Mouse (Mus musculus) MEL (cell line): Measurements from ENCODE around the gene Tbl1x. TPM values are rescaled to one million over a fixed set of nuclear protein-coding genes. Genes with fewer than 3 reads are reported as not detected.
A peak's percentile ranks its signal among the peaks of the same experiment; 100 is the strongest.

ENCODE experiments used
- DNase-seq: peaks from one replicate; pipeline ENCODE4 v3.0.0; 2011; ENCODE audit warnings: low read depth, low spot score
- H3K27ac ChIP-seq: 2 replicates; pipeline ENCODE4 v1.5.1; 2012; ENCODE audit warnings: low read depth, mild to moderate bottlenecking, control low read depth, low read length, moderate library complexity; ENCODE audit not compliant: control insufficient read depth
- H3K27me3 ChIP-seq, 2 experiments: fragments of 150-350 bp in 1 of 2; sonication (generic) in 1 of 2; 2 replicates each; pipeline ENCODE4 v1.6.1; 2012; ENCODE audit warnings: low read length in 2 of 2, mild to moderate bottlenecking in 2 of 2, improper control_type of control experiment in 1 of 2, moderate library complexity in 1 of 2; ENCODE audit not compliant: insufficient read depth in 2 of 2, control insufficient read depth in 1 of 2
- H3K36me3 ChIP-seq, 2 experiments: 2 replicates each; pipeline ENCODE4 v1.6.1; 2012 to 2014; ENCODE audit warnings: low read length in 2 of 2, improper control_type of control experiment in 1 of 2, inconsistent platforms in 1 of 2, mild to moderate bottlenecking in 1 of 2; ENCODE audit not compliant: insufficient read depth in 2 of 2, control insufficient read depth in 1 of 2
- H3K4me1 ChIP-seq, 2 experiments: fragments of 150-350 bp in 1 of 2; sonication (generic) in 1 of 2; 2 replicates each; pipeline ENCODE4 v1.6.1; 2012; ENCODE audit warnings: low read length in 2 of 2, improper control_type of control experiment in 1 of 2, mild to moderate bottlenecking in 1 of 2; ENCODE audit not compliant: insufficient read depth in 2 of 2, control insufficient read depth in 1 of 2
- H3K4me3 ChIP-seq, 2 experiments: fragments of 150-350 bp in 1 of 2; sonication (generic) in 1 of 2; 2 replicates each; pipeline ENCODE4 v1.5.1; 2012; ENCODE audit warnings: low read depth in 2 of 2, low read length in 2 of 2, mild to moderate bottlenecking in 2 of 2, moderate library complexity in 2 of 2, control low read depth in 1 of 2, improper control_type of control experiment in 1 of 2; ENCODE audit not compliant: control insufficient read depth in 1 of 2, insufficient read depth in 1 of 2
- H3K79me2 ChIP-seq: 2 replicates; pipeline ENCODE4 v1.6.1; 2012; ENCODE audit warnings: mild to moderate bottlenecking, low read length, moderate library complexity; ENCODE audit not compliant: control insufficient read depth, poor library complexity, insufficient read depth
- H3K9ac ChIP-seq: 2 replicates; pipeline ENCODE4 v1.6.1; 2012; ENCODE audit warnings: low read depth, mild to moderate bottlenecking, control low read depth, low read length, moderate library complexity; ENCODE audit not compliant: control insufficient read depth, poor library complexity, severe bottlenecking
- H3K9me3 ChIP-seq: fragments of 150-350 bp; sonication (generic); replicated peaks from 2 replicates; pipeline ENCODE4 v1.6.1; 2012; ENCODE audit warnings: mild to moderate bottlenecking, low read length, improper control_type of control experiment, moderate library complexity; ENCODE audit not compliant: insufficient read depth
- BHLHE40 ChIP-seq: IDR thresholded peaks from 2 replicates; pipeline ENCODE4 v1.6.1; 2012; ENCODE audit warnings: low read depth, mild to moderate bottlenecking, inconsistent platforms, low read length, improper control_type of control experiment, borderline replicate concordance
- CHD1 ChIP-seq: IDR thresholded peaks from 2 replicates; pipeline ENCODE4 v1.6.1; 2012; ENCODE audit warnings: low read depth, mild to moderate bottlenecking, inconsistent platforms, low read length, improper control_type of control experiment
- CHD2 ChIP-seq: IDR thresholded peaks from 2 replicates; pipeline ENCODE4 v1.6.1; 2011; ENCODE audit warnings: low read length, improper control_type of control experiment
- CTCF ChIP-seq, 3 experiments: IDR thresholded peaks in 2 of 3; conservative IDR thresholded peaks in 1 of 3; 2 replicates each; pipeline ENCODE4 v1.5.1; 2011 to 2012; ENCODE audit warnings: low read length in 3 of 3, low read depth in 2 of 3, mild to moderate bottlenecking in 2 of 3, improper control_type of control experiment in 1 of 3, inconsistent platforms in 1 of 3, mixed read lengths in 1 of 3, moderate library complexity in 1 of 3; ENCODE audit not compliant: control insufficient read depth in 1 of 3, insufficient read depth in 1 of 3, poor library complexity in 1 of 3, severe bottlenecking in 1 of 3
- E2F4 ChIP-seq: IDR thresholded peaks from 2 replicates; pipeline ENCODE4 v1.6.1; 2011; ENCODE audit warnings: low read depth, low read length, improper control_type of control experiment, borderline replicate concordance
- EP300 ChIP-seq, 2 experiments: IDR thresholded peaks; 2 replicates each; pipeline ENCODE4 v1.6.1; 2011; ENCODE audit warnings: improper control_type of control experiment in 2 of 2, low read length in 2 of 2, low read depth in 1 of 2, mild to moderate bottlenecking in 1 of 2
- ETS1 ChIP-seq: IDR thresholded peaks from 2 replicates; pipeline ENCODE4 v1.6.1; 2012; ENCODE audit warnings: low read depth, mild to moderate bottlenecking, inconsistent platforms, low read length, improper control_type of control experiment, moderate library complexity
- HCFC1 ChIP-seq: IDR thresholded peaks from 2 replicates; pipeline ENCODE4 v1.6.1; 2012; ENCODE audit warnings: low read depth, mild to moderate bottlenecking, inconsistent platforms, low read length, improper control_type of control experiment, moderate library complexity
- JUND ChIP-seq: IDR thresholded peaks from 2 replicates; pipeline ENCODE4 v1.6.1; 2011; ENCODE audit warnings: low read depth, mild to moderate bottlenecking, improper control_type of control experiment, low read length
- KAT2A ChIP-seq: conservative IDR thresholded peaks from 2 replicates; pipeline ENCODE4 v1.6.1; 2012; ENCODE audit warnings: low read depth, low read length, improper control_type of control experiment, inconsistent platforms
- MEF2A ChIP-seq: IDR thresholded peaks from 2 replicates; pipeline ENCODE4 v1.6.1; 2014; ENCODE audit warnings: low read depth, mild to moderate bottlenecking, inconsistent platforms, low read length, improper control_type of control experiment; ENCODE audit not compliant: poor library complexity, insufficient replicate concordance, severe bottlenecking; ENCODE audit errors: extremely low read depth
- MXI1 ChIP-seq: IDR thresholded peaks from 2 replicates; pipeline ENCODE4 v1.6.1; 2011; ENCODE audit warnings: mild to moderate bottlenecking, low read depth, low read length, improper control_type of control experiment
- MYC ChIP-seq: IDR thresholded peaks from 2 replicates; pipeline ENCODE4 v1.6.1; 2011; ENCODE audit warnings: low read depth, mild to moderate bottlenecking, low read length, improper control_type of control experiment, moderate library complexity
- NELFE ChIP-seq: IDR thresholded peaks from 2 replicates; pipeline ENCODE4 v1.6.1; 2011; ENCODE audit warnings: low read depth, low read length, improper control_type of control experiment
- POLR2A ChIP-seq, 2 experiments: IDR thresholded peaks; 2 replicates each; pipeline ENCODE4 v1.6.1; 2011 to 2012; ENCODE audit warnings: low read length in 2 of 2, mild to moderate bottlenecking in 2 of 2, control low read depth in 1 of 2, improper control_type of control experiment in 1 of 2, low read depth in 1 of 2, moderate library complexity in 1 of 2; ENCODE audit not compliant: control insufficient read depth in 1 of 2, insufficient read depth in 1 of 2, poor library complexity in 1 of 2
- RAD21 ChIP-seq: IDR thresholded peaks from 2 replicates; pipeline ENCODE4 v1.6.1; 2011; ENCODE audit warnings: mild to moderate bottlenecking, low read depth, low read length, improper control_type of control experiment
- SMC3 ChIP-seq: IDR thresholded peaks from 2 replicates; pipeline ENCODE4 v1.6.1; 2011; ENCODE audit warnings: low read depth, low read length, improper control_type of control experiment
- TAL1 ChIP-seq: IDR thresholded peaks from 2 replicates; pipeline ENCODE4 v1.6.1; 2012; ENCODE audit warnings: mild to moderate bottlenecking, inconsistent platforms, low read length, moderate library complexity, mixed read lengths
- TCF12 ChIP-seq: IDR thresholded peaks from 2 replicates; pipeline ENCODE4 v1.6.1; 2014; ENCODE audit warnings: low read depth, mild to moderate bottlenecking, inconsistent platforms, low read length, improper control_type of control experiment, moderate library complexity
- UBTF ChIP-seq: IDR thresholded peaks from 2 replicates; pipeline ENCODE4 v1.6.1; 2012; ENCODE audit warnings: low read depth, mild to moderate bottlenecking, inconsistent platforms, low read length, improper control_type of control experiment, moderate library complexity, borderline replicate concordance; ENCODE audit not compliant: insufficient read depth
- USF1 ChIP-seq: IDR thresholded peaks from 2 replicates; pipeline ENCODE4 v1.6.1; 2014; ENCODE audit warnings: low read depth, mild to moderate bottlenecking, inconsistent platforms, low read length, improper control_type of control experiment, moderate library complexity
- USF2 ChIP-seq, 2 experiments: IDR thresholded peaks; 2 replicates each; pipeline ENCODE4 v1.6.1; 2011 to 2012; ENCODE audit warnings: improper control_type of control experiment in 2 of 2, low read length in 2 of 2, borderline replicate concordance in 1 of 2, inconsistent platforms in 1 of 2, low read depth in 1 of 2, mild to moderate bottlenecking in 1 of 2; ENCODE audit not compliant: insufficient read depth in 1 of 2
- ZC3H11A ChIP-seq: IDR thresholded peaks from 2 replicates; pipeline ENCODE4 v1.6.1; 2012; ENCODE audit warnings: low read depth, mild to moderate bottlenecking, inconsistent platforms, low read length, improper control_type of control experiment
- polyA plus RNA-seq, 2 experiments: library from polyadenylated mRNA; stranded (reverse) in 1 of 2; unstranded in 1 of 2; fragments of >175 nt in 1 of 2; fragments of >200 nt in 1 of 2; gene quantifications; 2 replicates each; pipeline versions ENCODE4 v1.2.1 to v1.2.4; 2012; ENCODE audit warnings: low replicate concordance in 2 of 2, low read depth in 1 of 2; ENCODE audit not compliant: insufficient read length in 2 of 2, insufficient read depth in 1 of 2, missing spikeins in 1 of 2
- total RNA-seq: library from RNA; depleted of rRNA; stranded (reverse); fragments of 300-350 nt; gene quantifications from 2 replicates; pipeline ENCODE4 v1.2.3, GENCODE M21; 2012

Gene Tbl1x
- total and polyA plus RNA-seq, 3 experiments: 17.1 to 42.5 (median 27.6) TPM

DNA sequence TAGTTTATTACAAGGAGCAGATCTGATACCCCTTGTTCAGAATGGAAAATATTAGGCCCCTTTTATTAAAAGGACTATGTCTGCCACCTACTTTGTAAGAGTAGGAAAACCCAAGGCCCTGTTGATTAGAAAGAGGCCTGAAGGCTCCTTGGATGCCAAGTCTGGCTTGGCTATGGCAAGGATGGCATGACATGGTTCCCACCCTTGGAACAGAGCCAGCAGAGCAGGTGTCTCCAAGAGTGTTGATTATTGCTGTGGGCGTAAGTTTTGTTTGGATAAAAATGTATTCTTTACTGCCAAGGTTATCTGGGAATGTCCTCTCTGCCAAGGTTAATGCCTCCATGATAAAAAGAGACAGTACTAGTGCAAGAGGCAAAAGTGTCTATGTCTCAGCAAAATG lies 156.1 kb downstream of the Tbl1x start:
- TF ChIP-seq MXI1 (no peak), CHD1 (no peak)
- Histone ChIP-seq H3K79me2 (no peaks in the 10 kb centered on the region), H3K27me3 (no peaks in the 10 kb centered on the region), H3K9ac (no peak overlapping the region), H3K9me3 (no peaks in the 10 kb centered on the region), H3K27ac (no peak overlapping the region), H3K36me3 (no peaks in the 10 kb centered on the region), H3K4me1 (no peaks in the 10 kb centered on the region), H3K4me3 (no peak overlapping the region)
- no peak for DNase-seq

DNA sequence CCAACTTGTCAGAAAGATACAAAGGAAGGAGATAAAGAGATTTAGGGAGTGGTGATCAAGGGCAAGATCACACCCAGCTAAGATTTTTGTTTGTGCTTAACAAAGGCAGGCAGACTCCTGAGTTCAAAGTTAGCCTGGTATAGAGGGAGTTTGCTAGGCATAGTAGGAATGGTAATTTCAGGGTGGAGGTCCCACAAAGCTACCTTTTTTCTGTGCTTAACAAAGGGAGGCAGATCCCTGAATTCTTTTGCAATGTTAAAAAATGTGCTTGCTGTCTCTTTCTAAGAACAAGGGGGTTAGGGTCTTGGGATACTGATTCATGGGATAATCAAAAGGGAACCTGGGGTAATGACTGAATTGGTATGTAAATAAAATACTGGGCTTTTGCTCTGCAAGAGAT lies 156.6 kb downstream of the Tbl1x start:
- Histone ChIP-seq H3K27me3 (no peaks in the 10 kb centered on the region), H3K9me3 (no peaks in the 10 kb centered on the region), H3K4me3 (no peak overlapping the region), H3K27ac (no peak overlapping the region), H3K36me3 (no peaks in the 10 kb centered on the region), H3K9ac (no peak overlapping the region), H3K4me1 (no peaks in the 10 kb centered on the region), H3K79me2 (no peaks in the 10 kb centered on the region)
- no peak for TF ChIP-seq SMC3
- no peak for TF ChIP-seq CHD2
- TF ChIP-seq ZC3H11A: no peak
- TF ChIP-seq KAT2A: no peak
- no peak for TF ChIP-seq TAL1
- no peak for TF ChIP-seq EP300 (IDR thresholded peaks at IDR 0.05; ENCODE audit: low read depth in 1 of 2, low read length in 2 of 2)
- no peak for TF ChIP-seq NELFE
- no peak for TF ChIP-seq TCF12
- no peak for TF ChIP-seq USF1
- no peak for TF ChIP-seq BHLHE40
- TF ChIP-seq MEF2A: no peak
- TF ChIP-seq CHD1: no peak
- no peak for TF ChIP-seq POLR2A (IDR thresholded peaks at IDR 0.05; ENCODE audit: control insufficient read depth in 1 of 2, insufficient read depth in 1 of 2, low read depth in 1 of 2, low read length in 2 of 2, poor library complexity in 1 of 2)
- no peak for DNase-seq

DNA sequence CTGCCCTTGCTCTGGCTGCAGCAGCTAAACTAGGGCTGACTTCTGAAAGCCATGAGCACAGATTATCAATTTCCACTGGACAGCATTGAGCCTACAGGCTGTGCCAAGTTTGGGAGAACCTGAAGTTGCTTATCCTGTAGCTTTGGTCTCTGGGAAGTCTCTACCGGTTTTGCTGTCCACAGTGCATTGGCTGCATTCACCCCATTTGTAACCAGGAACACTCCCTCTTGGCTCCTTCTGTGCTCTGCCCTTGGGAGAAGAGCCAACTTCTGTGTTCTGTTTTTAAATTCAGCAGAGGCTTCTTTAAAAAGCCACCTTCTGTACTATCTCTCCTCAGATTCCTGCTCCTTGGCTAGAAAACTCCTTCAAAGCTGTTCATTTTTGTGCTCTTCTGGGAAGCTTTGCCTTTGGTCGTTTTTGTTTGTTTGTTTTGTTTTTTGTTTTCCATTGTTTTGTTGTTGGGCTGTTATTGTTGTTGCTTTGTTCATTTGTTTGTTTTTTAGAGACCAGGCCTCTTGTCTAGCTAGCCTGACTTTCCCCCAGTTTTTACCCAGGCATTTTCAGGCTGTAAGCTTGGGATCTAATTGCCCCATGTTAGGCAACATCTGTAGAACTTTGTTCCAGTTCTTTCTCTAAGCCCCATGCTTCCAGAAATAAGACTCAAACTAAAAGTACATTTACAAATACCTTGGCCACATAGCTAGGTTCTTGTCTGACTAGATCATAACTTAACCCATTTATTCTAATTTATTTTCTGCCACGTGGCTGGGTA lies 159.2 kb downstream of the Tbl1x start:
- TF ChIP-seq CTCF (IDR thresholded peaks at IDR 0.05 in 2 of 3, conservative IDR thresholded peaks at IDR 0.05 in 1 of 3; ENCODE audit: control insufficient read depth in 1 of 3, insufficient read depth in 1 of 3, low read depth in 2 of 3, low read length in 3 of 3, poor library complexity in 1 of 3, severe bottlenecking in 1 of 3): no peak
- TF ChIP-seq NELFE: no peak
- TF ChIP-seq E2F4: no peak
- no peak for TF ChIP-seq POLR2A (IDR thresholded peaks at IDR 0.05; ENCODE audit: control insufficient read depth in 1 of 2, insufficient read depth in 1 of 2, low read depth in 1 of 2, low read length in 2 of 2, poor library complexity in 1 of 2)
- no peak for TF ChIP-seq RAD21
- TF ChIP-seq ETS1: no peak
- TF ChIP-seq TCF12: no peak
- no peak for TF ChIP-seq MEF2A
- TF ChIP-seq JUND: no peak
- TF ChIP-seq USF2 (IDR thresholded peaks at IDR 0.05; ENCODE audit: borderline replicate concordance in 1 of 2, insufficient read depth in 1 of 2, low read depth in 1 of 2, low read length in 2 of 2): no peak
- no peak for TF ChIP-seq MXI1
- no peak for TF ChIP-seq UBTF
- no peak for TF ChIP-seq KAT2A
- TF ChIP-seq MYC: no peak
- no peak for TF ChIP-seq HCFC1
- no peak for TF ChIP-seq TAL1
- peak; percentile 34 for DNase-seq
- H3K9me3 ChIP-seq: no peaks in the 10 kb centered on the region

More for the DNA sequence above, 159.2 kb downstream of the Tbl1x start:
- H3K27ac ChIP-seq: no peak overlapping the region
- no peak overlapping the region for H3K4me3 ChIP-seq
- H3K9ac ChIP-seq: no peak overlapping the region
- no peaks in the 10 kb centered on the region for H3K4me1 ChIP-seq
- no peaks in the 10 kb centered on the region for H3K79me2 ChIP-seq
- no peaks in the 10 kb centered on the region for H3K36me3 ChIP-seq
- H3K27me3 ChIP-seq: no peaks in the 10 kb centered on the region
